Mouse (Mus musculus): ENCODE measurements around the gene Stox2.

DNA sequence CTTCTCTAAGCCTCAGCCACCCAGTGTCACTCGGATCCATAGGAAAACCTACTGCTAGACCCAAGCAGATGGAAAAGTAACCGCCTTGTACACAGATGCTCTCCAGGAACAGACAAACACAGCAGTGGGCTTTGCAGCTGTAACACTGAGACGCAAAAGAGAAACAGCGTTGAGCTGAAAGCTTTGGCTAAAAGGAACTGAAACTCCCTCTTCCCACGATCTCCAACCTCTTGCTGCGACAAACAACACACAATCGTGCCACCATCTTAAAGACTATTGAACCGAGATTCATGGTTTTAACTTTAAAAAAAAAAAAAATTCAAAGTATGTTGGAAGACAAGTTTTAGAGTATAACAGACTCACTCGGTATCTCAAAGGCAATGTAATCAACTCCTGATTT lies 62.5 kb downstream of the Stox2 start:
- TF ChIP-seq CTCF (IDR thresholded peaks at IDR 0.05) (no peak), EP300 (IDR thresholded peaks at IDR 0.05) (no peak)

All from lung, postnatal 0 days (tissue).